Mouse (Mus musculus): ENCODE data around the gene Kif11. TPM values are rescaled to one million over a fixed set of nuclear protein-coding genes. Genes with fewer than 3 reads are reported as not detected.
A peak's percentile ranks its signal among the peaks of the same experiment; 100 is the strongest.

Kif11 gene
- polyA plus RNA-seq, 1 experiment from 2014 or later, result 48.4 TPM

GRCm38 (mm10) chr19:37435041-37435852 lies 59.0 kb downstream of the Kif11 start:
- ATAC-seq (ENCODE audit: insufficient number of reproducible peaks, low FRiP score, low TSS enrichment, low read depth), result 0 out of 2 replicates have a peak, but pooled peaks have one; percentile 21
- H3K9ac ChIP-seq, result peak overlapping the region; percentile 24; the same call in 1 of the 2 replicates
- H3K36me3 ChIP-seq, result no peaks in the 10 kb centered on the region
- peaks cover 18% of the 10 kb centered on the region for H3K4me1 ChIP-seq
- H3K4me3 ChIP-seq, result peak overlapping the region; percentile 51
- peak overlapping the region; percentile 63; the same call in 1 of the 2 replicates for H3K27ac ChIP-seq
- WGBS, result 1% methylated on average over 77 of the region's 77 CpGs
- H3K9me3 ChIP-seq, result no peaks in the 10 kb centered on the region
- peak overlapping the region; percentile 81 for H3K4me2 ChIP-seq
- peaks cover 88% of the 10 kb centered on the region for H3K27me3 ChIP-seq

- Histone ChIP-seq H3K9ac (no peak overlapping the region), H3K27ac (no peak overlapping the region), H3K4me1 (peaks cover 18% of the 10 kb centered on the region), H3K4me2 (peak overlapping the region; percentile 81; the same call in 1 of the 2 replicates), H3K9me3 (no peaks in the 10 kb centered on the region), H3K36me3 (no peaks in the 10 kb centered on the region), H3K27me3 (peaks cover 86% of the 10 kb centered on the region), H3K4me3 (peak overlapping the region; percentile 51; the same call in 1 of the 2 replicates)
- WGBS, result 9% methylated on average over 10 of the region's 10 CpGs
- ATAC-seq (ENCODE audit: insufficient number of reproducible peaks, low FRiP score, low TSS enrichment, low read depth), result no peak
These were observed 59.6 kb downstream of the Kif11 start for GRCm38 (mm10) chr19:37435853-37436174.

- peaks cover 79% of the 10 kb centered on the region for H3K27me3 ChIP-seq
- no peaks in the 10 kb centered on the region for H3K9me3 ChIP-seq
- no peak overlapping the region for H3K9ac ChIP-seq
- H3K4me2 ChIP-seq, result no peak overlapping the region
- H3K36me3 ChIP-seq, result no peaks in the 10 kb centered on the region
- H3K27ac ChIP-seq, result no peak overlapping the region
- H3K4me1 ChIP-seq, result peaks cover 18% of the 10 kb centered on the region
- ATAC-seq (ENCODE audit: insufficient number of reproducible peaks, low FRiP score, low TSS enrichment, low read depth), result no peak
- no peak overlapping the region; the same call in 1 of the 2 replicates for H3K4me3 ChIP-seq
- 18% methylated on average over 28 of the region's 28 CpGs for WGBS
These were observed 60.5 kb downstream of the Kif11 start for GRCm38 (mm10) chr19:37436514-37437288.

GRCm38 (mm10) chr19:37437289-37437606 lies 61.0 kb downstream of the Kif11 start:
- H3K36me3 ChIP-seq, result no peaks in the 10 kb centered on the region
- H3K9me3 ChIP-seq, result no peaks in the 10 kb centered on the region
- no peak for ATAC-seq (ENCODE audit: insufficient number of reproducible peaks, low FRiP score, low TSS enrichment, low read depth)
- WGBS, result 10% methylated on average over 14 of the region's 14 CpGs
- H3K27me3 ChIP-seq, result peaks cover 75% of the 10 kb centered on the region
- H3K4me2 ChIP-seq, result no peak overlapping the region
- peaks cover 18% of the 10 kb centered on the region for H3K4me1 ChIP-seq
- no peak overlapping the region for H3K27ac ChIP-seq
- no peak overlapping the region for H3K9ac ChIP-seq
- no peak overlapping the region for H3K4me3 ChIP-seq

- Histone ChIP-seq H3K4me2 (no peak overlapping the region), H3K9me3 (no peaks in the 10 kb centered on the region), H3K27me3 (peaks cover 45% of the 10 kb centered on the region), H3K4me1 (peaks cover 3% of the 10 kb centered on the region), H3K4me3 (no peak overlapping the region), H3K9ac (no peak overlapping the region), H3K27ac (no peak overlapping the region), H3K36me3 (no peaks in the 10 kb centered on the region)
- WGBS, result 77% methylated on average over 4 of the region's 4 CpGs
- ATAC-seq (ENCODE audit: insufficient number of reproducible peaks, low FRiP score, low TSS enrichment, low read depth), result no peak
These were observed 64.0 kb downstream of the Kif11 start for GRCm38 (mm10) chr19:37440181-37440580.

- H3K36me3 ChIP-seq, result no peaks in the 10 kb centered on the region
- H3K9me3 ChIP-seq, result no peaks in the 10 kb centered on the region
- no peaks in the 10 kb centered on the region for H3K4me1 ChIP-seq
- peaks cover 38% of the 10 kb centered on the region for H3K27me3 ChIP-seq
- H3K4me3 ChIP-seq, result no peak overlapping the region
- H3K9ac ChIP-seq, result no peak overlapping the region
- no peak overlapping the region for H3K27ac ChIP-seq
- H3K4me2 ChIP-seq, result no peak overlapping the region
- 65% methylated on average over 16 of the region's 16 CpGs for WGBS
- no peak for ATAC-seq (ENCODE audit: insufficient number of reproducible peaks, low FRiP score, low TSS enrichment, low read depth)
These were observed 64.7 kb downstream of the Kif11 start for GRCm38 (mm10) chr19:37440708-37441475.

- no peak for ATAC-seq (ENCODE audit: insufficient number of reproducible peaks, low FRiP score, low TSS enrichment, low read depth)
- Histone ChIP-seq H3K4me2 (no peak overlapping the region), H3K4me3 (no peak overlapping the region), H3K36me3 (no peaks in the 10 kb centered on the region), H3K9me3 (no peaks in the 10 kb centered on the region), H3K27ac (no peak overlapping the region), H3K27me3 (peaks cover 20% of the 10 kb centered on the region), H3K4me1 (no peaks in the 10 kb centered on the region), H3K9ac (no peak overlapping the region)
- 74% methylated on average over 10 of the region's 10 CpGs for WGBS
These were observed 66.5 kb downstream of the Kif11 start for GRCm38 (mm10) chr19:37442524-37443286.

- WGBS, result 63% methylated on average over 4 of the region's 4 CpGs
- Histone ChIP-seq H3K27me3 (peaks cover 15% of the 10 kb centered on the region), H3K4me3 (no peak overlapping the region), H3K27ac (no peak overlapping the region), H3K9me3 (no peaks in the 10 kb centered on the region), H3K4me2 (no peak overlapping the region), H3K9ac (no peak overlapping the region), H3K4me1 (no peaks in the 10 kb centered on the region), H3K36me3 (no peaks in the 10 kb centered on the region)
- ATAC-seq (ENCODE audit: insufficient number of reproducible peaks, low FRiP score, low TSS enrichment, low read depth), result no peak
These were observed 67.5 kb downstream of the Kif11 start for GRCm38 (mm10) chr19:37443631-37444140.

- H3K4me2 ChIP-seq, result no peak overlapping the region
- H3K4me1 ChIP-seq, result no peaks in the 10 kb centered on the region
- no peaks in the 10 kb centered on the region for H3K36me3 ChIP-seq
- no peak overlapping the region for H3K9ac ChIP-seq
- H3K4me3 ChIP-seq, result no peak overlapping the region
- no peak for ATAC-seq (ENCODE audit: insufficient number of reproducible peaks, low FRiP score, low TSS enrichment, low read depth)
- H3K27me3 ChIP-seq, result no peaks in the 10 kb centered on the region
- no peaks in the 10 kb centered on the region for H3K9me3 ChIP-seq
- H3K27ac ChIP-seq, result no peak overlapping the region
- WGBS, result 35% methylated on average over 5 of the region's 5 CpGs
These were observed 72.0 kb downstream of the Kif11 start for GRCm38 (mm10) chr19:37448212-37448611.

GRCm38 (mm10) chr19:37449246-37449645 lies 73.0 kb downstream of the Kif11 start:
- Histone ChIP-seq H3K27me3 (no peaks in the 10 kb centered on the region), H3K9ac (no peak overlapping the region), H3K9me3 (no peaks in the 10 kb centered on the region), H3K27ac (no peak overlapping the region), H3K4me3 (no peak overlapping the region), H3K4me2 (no peak overlapping the region), H3K36me3 (no peaks in the 10 kb centered on the region), H3K4me1 (no peaks in the 10 kb centered on the region)
- no peak for ATAC-seq (ENCODE audit: insufficient number of reproducible peaks, low FRiP score, low TSS enrichment, low read depth)
- WGBS, result 74% methylated on average over 3 of the region's 3 CpGs

GRCm38 (mm10) chr19:37455528-37455927 lies 79.3 kb downstream of the Kif11 start:
- Histone ChIP-seq H3K4me2 (no peak overlapping the region), H3K4me3 (no peak overlapping the region), H3K27ac (no peak overlapping the region), H3K36me3 (no peaks in the 10 kb centered on the region), H3K4me1 (no peaks in the 10 kb centered on the region), H3K9ac (no peak overlapping the region), H3K27me3 (no peaks in the 10 kb centered on the region), H3K9me3 (no peaks in the 10 kb centered on the region)
- no peak for ATAC-seq (ENCODE audit: insufficient number of reproducible peaks, low FRiP score, low TSS enrichment, low read depth)
- 90% methylated on average over 2 of the region's 2 CpGs for WGBS

Data from limb, embryonic 15.5 days (tissue).